Mouse (Mus musculus) C2C12 (cell line): ENCODE measurements at regions not wholly inside any gene's neighbourhood (a gene's known extent, or its start where the extent isn't known, plus 50 kb on each side); places are given as distances from the start of the nearest gene placed in this dataset.
A peak's percentile ranks its signal among the peaks of the same experiment; 100 is the strongest.

Experiments used
- H3K27me3 ChIP-seq: one replicate; pipeline ENCODE4 v1.6.1; 2011; ENCODE audit not compliant: control insufficient read depth, insufficient read depth, insufficient read length
- H3K36me3 ChIP-seq: one replicate; pipeline ENCODE4 v1.6.1; 2011; ENCODE audit not compliant: control insufficient read depth, insufficient read depth
- H3K4me3 ChIP-seq: one replicate; pipeline ENCODE4 v1.5.1; 2011; ENCODE audit warnings: mild to moderate bottlenecking, control low read depth; ENCODE audit not compliant: poor library complexity, insufficient read depth, severe bottlenecking
- H3K79me2 ChIP-seq: one replicate; pipeline ENCODE4 v1.6.1; 2011; ENCODE audit not compliant: control insufficient read depth, insufficient read depth
- H3K79me3 ChIP-seq: one replicate; pipeline ENCODE4 v1.6.1; 2011; ENCODE audit warnings: low read depth, control low read depth
- H3ac ChIP-seq: one replicate; pipeline ENCODE3; 2011; ENCODE audit warnings: low read depth; ENCODE audit not compliant: control insufficient read depth, insufficient read length
- CEBPB ChIP-seq: IDR thresholded peaks from one replicate; pipeline ENCODE4 v1.6.1; 2011; ENCODE audit warnings: low read depth, mild to moderate bottlenecking, control low read depth, moderate library complexity
- CTCF ChIP-seq: IDR thresholded peaks from one replicate; pipeline ENCODE4 v1.5.1; 2011; ENCODE audit not compliant: control insufficient read depth, insufficient read depth, insufficient read length
- FOSL1 ChIP-seq: IDR thresholded peaks from one replicate; pipeline ENCODE4 v1.8.0; 2011; ENCODE audit warnings: mild to moderate bottlenecking, low read length; ENCODE audit not compliant: poor library complexity, insufficient read depth, severe bottlenecking
- MAX ChIP-seq: IDR thresholded peaks from one replicate; pipeline ENCODE4 v1.6.1; 2011; ENCODE audit warnings: mild to moderate bottlenecking, control low read depth
- MYOD1 ChIP-seq: IDR thresholded peaks from one replicate; pipeline ENCODE4 v1.6.1; 2011; ENCODE audit warnings: low read depth; ENCODE audit not compliant: control insufficient read depth, insufficient read length
- MYOG ChIP-seq: IDR thresholded peaks from one replicate; pipeline ENCODE4 v1.6.1; 2011; ENCODE audit not compliant: control insufficient read depth, insufficient read length; ENCODE audit errors: extremely low read depth
- USF1 ChIP-seq: IDR thresholded peaks from one replicate; pipeline ENCODE4 v1.6.1; 2011; ENCODE audit warnings: low read depth, mild to moderate bottlenecking, control low read depth, moderate library complexity

- no peaks in the 10 kb centered on the region for H3K79me3 ChIP-seq
- no peak overlapping the region for H3K4me3 ChIP-seq
- no peaks in the 10 kb centered on the region for H3K36me3 ChIP-seq
- no peaks in the 10 kb centered on the region for H3K79me2 ChIP-seq
- H3ac ChIP-seq = no peak overlapping the region
- H3K27me3 ChIP-seq = no peaks in the 10 kb centered on the region
- TF ChIP-seq USF1 (no peak), CEBPB (no peak), FOSL1 (no peak)
Measured at GRCm38 (mm10) chr13:5757176-5757575, 104.1 kb upstream of the Klf6 start.

GRCm38 (mm10) chr13:5757963-5758362, 103.3 kb upstream of the Klf6 start:
- no peak overlapping the region for H3ac ChIP-seq
- no peaks in the 10 kb centered on the region for H3K79me3 ChIP-seq
- no peak for TF ChIP-seq CEBPB
- no peak overlapping the region for H3K4me3 ChIP-seq
- no peaks in the 10 kb centered on the region for H3K36me3 ChIP-seq
- no peaks in the 10 kb centered on the region for H3K27me3 ChIP-seq
- H3K79me2 ChIP-seq = no peaks in the 10 kb centered on the region

DNA sequence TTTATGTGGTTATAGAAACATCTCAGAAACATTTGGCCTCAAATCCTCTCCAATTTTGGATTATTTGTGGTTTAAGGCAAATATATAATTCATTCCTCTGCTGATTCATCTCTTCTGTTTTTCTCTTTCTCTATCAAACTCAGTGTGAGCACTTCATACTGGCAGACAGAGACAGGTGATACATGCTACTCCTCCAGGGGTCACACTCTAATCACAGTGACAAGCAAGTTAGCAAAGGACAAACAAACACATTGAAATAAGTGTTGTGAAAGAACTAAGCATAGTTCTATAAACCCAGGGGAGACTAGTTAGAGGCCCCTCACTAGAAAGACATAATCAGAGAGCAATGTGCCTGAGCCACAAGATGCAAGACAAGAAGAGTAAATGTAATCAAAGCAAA, 101.3 kb upstream of the Klf6 start:
- peak; percentile 63 for TF ChIP-seq MYOD1
- no peak for TF ChIP-seq FOSL1
- TF ChIP-seq CEBPB = peak; percentile 18

DNA sequence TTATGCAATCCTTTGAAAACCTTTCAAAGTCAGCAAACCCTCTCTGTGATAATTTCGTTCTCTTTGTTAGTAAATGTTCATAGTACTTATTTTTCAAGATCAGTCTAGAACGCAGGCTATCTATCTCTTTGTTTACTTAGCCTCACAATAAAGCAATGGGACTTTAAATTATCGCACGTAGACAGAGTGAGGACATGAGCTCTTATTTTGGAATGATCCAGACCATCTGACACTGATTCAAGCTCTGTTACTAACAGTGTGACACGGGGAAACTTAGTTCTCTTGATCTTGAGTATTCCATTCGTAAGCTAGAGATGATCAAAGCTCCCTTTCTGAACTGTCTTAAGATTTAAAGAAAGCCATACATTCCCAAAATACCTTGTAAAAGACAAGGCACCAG, 94.9 kb upstream of the Klf6 start:
- H3ac ChIP-seq = no peak overlapping the region
- no peak overlapping the region for H3K4me3 ChIP-seq
- no peaks in the 10 kb centered on the region for H3K36me3 ChIP-seq
- TF ChIP-seq MYOD1 (no peak), MYOG (no peak), USF1 (no peak), CTCF (no peak), CEBPB (no peak), MAX (no peak), FOSL1 (no peak)
- H3K79me3 ChIP-seq = no peaks in the 10 kb centered on the region
- no peaks in the 10 kb centered on the region for H3K79me2 ChIP-seq
- no peaks in the 10 kb centered on the region for H3K27me3 ChIP-seq

More for the DNA sequence above, 101.3 kb upstream of the Klf6 start:
- no peaks in the 10 kb centered on the region for H3K27me3 ChIP-seq
- no peaks in the 10 kb centered on the region for H3K79me2 ChIP-seq
- H3K4me3 ChIP-seq = no peak overlapping the region
- H3ac ChIP-seq = no peak overlapping the region
- no peaks in the 10 kb centered on the region for H3K79me3 ChIP-seq
- no peaks in the 10 kb centered on the region for H3K36me3 ChIP-seq

DNA sequence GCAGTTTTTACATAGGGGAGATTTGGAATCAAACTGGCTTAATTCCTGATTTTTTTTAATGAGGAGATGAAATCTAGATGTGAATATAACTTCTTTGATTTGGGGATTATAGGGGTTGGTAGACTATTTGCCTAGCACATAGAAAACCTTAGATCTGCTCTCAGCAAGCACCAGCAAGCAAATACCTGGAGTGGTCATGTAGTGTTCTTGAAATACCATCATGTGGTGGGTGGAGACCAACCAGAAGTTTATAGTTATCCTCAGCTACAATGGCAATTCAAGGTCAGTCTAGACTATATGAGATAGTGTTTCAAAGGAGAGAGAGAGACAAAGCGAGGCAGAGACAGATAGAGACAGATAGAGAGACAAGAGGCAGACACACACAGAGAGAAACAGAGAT, 94.1 kb upstream of the Klf6 start:
- H3K36me3 ChIP-seq = no peaks in the 10 kb centered on the region
- H3ac ChIP-seq = no peak overlapping the region
- no peaks in the 10 kb centered on the region for H3K27me3 ChIP-seq
- H3K79me2 ChIP-seq = no peaks in the 10 kb centered on the region
- no peak for TF ChIP-seq USF1
- TF ChIP-seq MYOG = no peak
- TF ChIP-seq CEBPB = no peak
- no peak for TF ChIP-seq MYOD1
- no peak for TF ChIP-seq MAX
- no peak for TF ChIP-seq CTCF
- TF ChIP-seq FOSL1 = no peak
- no peaks in the 10 kb centered on the region for H3K79me3 ChIP-seq
- no peak overlapping the region for H3K4me3 ChIP-seq

- no peak overlapping the region for H3K4me3 ChIP-seq
- H3K36me3 ChIP-seq = no peaks in the 10 kb centered on the region
- no peaks in the 10 kb centered on the region for H3K79me3 ChIP-seq
- H3K79me2 ChIP-seq = no peaks in the 10 kb centered on the region
- no peak overlapping the region for H3ac ChIP-seq
- TF ChIP-seq CEBPB = no peak
- TF ChIP-seq CTCF = no peak
- TF ChIP-seq FOSL1 = no peak
- no peak for TF ChIP-seq MYOD1
- TF ChIP-seq MAX = no peak
- TF ChIP-seq USF1 = no peak
- no peak for TF ChIP-seq MYOG
- no peaks in the 10 kb centered on the region for H3K27me3 ChIP-seq
Measured at GRCm38 (mm10) chr13:5768699-5769098, 92.6 kb upstream of the Klf6 start.
